Mouse (Mus musculus): ENCODE data around the gene Myog.
"Not testable (repeated sequence)": the region's sequence is repeated elsewhere in the genome, so short reads cannot be mapped to it uniquely, and the experiment has no call there.

The Myog gene

GRCm38 (mm10) chr1:134289598-134290099 lies at the start of gene Myog:
Gene Myog, plus strand, starts transcription at chr1:134289989.
- DNase-seq (ENCODE audit: low spot score), result no peak

GRCm38 (mm10) chr1:134240701-134241100 lies 49.1 kb upstream of the Myog start:
- DNase-seq (ENCODE audit: low spot score), result no peak

- no peak for DNase-seq (ENCODE audit: low spot score)
These were observed 48.5 kb upstream of the Myog start for GRCm38 (mm10) chr1:134241298-134241697.

GRCm38 (mm10) chr1:134242286-134242685 lies 47.5 kb upstream of the Myog start:
- no peak for DNase-seq (ENCODE audit: low spot score)

GRCm38 (mm10) chr1:134243505-134243904 lies 46.3 kb upstream of the Myog start:
- DNase-seq (ENCODE audit: low spot score), result no peak

GRCm38 (mm10) chr1:134243948-134244914 lies 45.6 kb upstream of the Myog start:
- DNase-seq (ENCODE audit: low spot score), result peak; percentile 91

DNA sequence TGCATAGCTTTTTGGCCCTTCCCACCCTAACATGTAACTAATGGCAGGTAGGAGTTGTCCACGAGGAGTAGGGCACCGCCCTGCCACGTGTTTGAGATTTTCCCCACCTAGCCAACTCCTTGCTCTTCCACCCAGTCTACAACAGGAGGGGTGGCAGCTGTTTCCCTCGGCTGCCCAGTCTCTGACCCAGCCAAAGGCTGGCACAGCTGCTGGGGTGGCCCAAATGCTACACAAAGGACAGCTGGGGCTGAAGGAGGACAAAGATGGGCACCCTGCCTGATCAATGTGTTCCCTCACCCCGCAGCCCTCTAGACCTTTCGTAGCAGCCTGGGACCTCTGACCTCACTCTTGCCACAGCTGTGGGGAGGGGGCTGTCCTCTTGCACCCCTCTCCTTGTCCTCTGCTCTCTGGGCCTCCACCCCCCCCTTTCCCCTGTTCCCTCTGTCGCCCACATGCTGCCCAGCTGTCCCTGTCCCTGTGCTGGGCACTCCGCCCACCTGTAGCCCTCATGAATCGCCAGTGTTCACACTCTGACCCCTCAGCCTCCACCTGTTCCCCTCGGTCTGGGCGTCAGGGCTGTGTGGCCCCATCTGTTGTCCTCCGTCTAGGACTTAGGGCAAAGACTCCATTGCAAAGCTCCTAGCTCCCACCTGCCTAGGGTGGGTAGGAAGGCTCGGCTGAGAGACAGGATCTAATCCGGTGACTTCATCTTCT lies 44.6 kb upstream of the Myog start:
- no peak for DNase-seq (ENCODE audit: low spot score)

DNA sequence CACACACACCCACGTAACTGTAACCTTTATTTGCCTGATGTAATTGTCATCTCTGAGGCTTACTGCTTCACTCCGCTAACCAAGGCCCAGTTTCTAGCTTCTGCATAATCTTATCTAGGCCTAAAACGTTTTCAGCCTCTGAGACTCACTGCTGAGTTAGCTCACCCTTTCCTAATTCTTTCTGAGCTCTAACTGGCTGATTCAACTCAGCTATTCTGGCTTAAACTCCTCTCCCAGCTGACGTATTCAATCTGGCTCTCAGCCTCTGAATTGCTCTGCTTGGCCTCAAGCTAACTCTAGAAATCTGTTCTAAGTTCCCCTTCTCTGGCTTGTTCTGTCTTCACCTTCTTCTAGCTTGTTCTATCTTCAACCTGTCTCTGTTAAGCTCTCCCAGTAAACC lies 43.2 kb upstream of the Myog start:
- DNase-seq (ENCODE audit: low spot score), result no peak

- not testable (repeated sequence) for DNase-seq (ENCODE audit: low spot score)
These were observed 40.1 kb upstream of the Myog start for GRCm38 (mm10) chr1:134249681-134250080.

GRCm38 (mm10) chr1:134264341-134264740 lies 25.4 kb upstream of the Myog start:
- no peak for DNase-seq (ENCODE audit: low spot score)

DNA sequence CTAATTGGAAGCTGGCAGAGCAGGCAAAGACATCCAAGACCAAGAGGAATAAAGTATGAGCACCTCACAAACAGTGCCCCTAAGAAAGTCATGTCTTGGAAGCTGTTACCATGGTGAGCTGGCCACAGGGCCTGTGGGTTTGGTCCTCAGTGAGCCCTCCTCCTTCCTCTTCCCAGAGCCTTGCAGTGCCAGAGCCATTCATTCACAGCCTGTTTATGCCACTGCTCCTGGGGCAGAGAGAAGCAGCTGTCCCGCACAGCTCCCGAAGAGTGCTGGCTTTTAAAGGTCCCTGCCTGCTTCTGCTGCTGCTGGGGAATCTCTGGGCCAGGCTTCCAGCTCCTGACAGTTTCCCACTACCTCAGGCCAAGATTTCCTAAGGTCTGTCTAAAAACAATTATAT lies 24.0 kb upstream of the Myog start:
- no peak for DNase-seq (ENCODE audit: low spot score)

DNA sequence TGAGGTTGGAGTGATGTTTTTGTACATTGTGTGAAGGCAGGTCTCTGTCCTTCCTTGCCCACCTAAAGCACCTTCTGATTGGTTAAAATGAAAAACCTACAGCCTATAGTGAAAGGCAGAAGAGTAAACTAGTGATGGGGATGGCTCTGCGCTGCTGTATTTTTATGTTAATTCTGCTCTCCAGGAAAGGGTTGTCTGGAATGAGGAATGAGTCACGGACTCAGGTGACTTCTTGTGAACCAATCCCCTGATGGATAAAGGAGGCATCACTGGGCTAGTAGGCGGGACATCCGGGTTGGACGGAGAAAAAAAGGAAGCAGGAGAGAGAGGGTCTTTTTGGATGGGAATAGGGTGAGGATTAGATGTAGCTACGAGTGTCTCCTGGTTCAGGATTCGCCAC lies 19.8 kb upstream of the Myog start:
- DNase-seq (ENCODE audit: low spot score), result no peak

- DNase-seq (ENCODE audit: low spot score), result no peak
These were observed 17.0 kb upstream of the Myog start for GRCm38 (mm10) chr1:134272754-134273250.

GRCm38 (mm10) chr1:134273493-134274395 lies 16.0 kb upstream of the Myog start:
- no peak for DNase-seq (ENCODE audit: low spot score)

- DNase-seq (ENCODE audit: low spot score), result no peak
These were observed 15.3 kb upstream of the Myog start for GRCm38 (mm10) chr1:134274483-134274920.

GRCm38 (mm10) chr1:134275616-134276464 lies 13.9 kb upstream of the Myog start:
- no peak for DNase-seq (ENCODE audit: low spot score)

- DNase-seq (ENCODE audit: low spot score), result no peak
These were observed 13.0 kb upstream of the Myog start for GRCm38 (mm10) chr1:134276823-134277222.

DNA sequence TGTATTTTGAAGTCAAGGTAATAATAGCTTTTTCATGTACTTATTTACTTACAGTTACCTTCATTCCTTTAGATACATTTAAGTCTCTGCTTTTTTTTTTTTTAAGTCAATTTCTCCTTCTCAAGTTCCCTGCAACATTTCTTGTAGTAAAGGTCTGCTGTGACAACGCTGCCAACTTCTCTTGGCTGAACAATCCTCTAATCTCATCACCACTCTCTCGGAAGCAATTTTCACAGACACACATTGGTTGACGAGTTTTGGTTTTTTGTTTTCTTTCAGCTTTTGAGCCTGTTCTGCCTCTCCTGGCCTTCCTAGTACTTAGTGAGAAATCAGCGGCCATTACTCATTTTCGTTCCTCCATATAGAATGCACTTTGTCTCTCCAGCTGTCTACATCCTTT lies 9.6 kb upstream of the Myog start:
- DNase-seq (ENCODE audit: low spot score), result no peak

DNA sequence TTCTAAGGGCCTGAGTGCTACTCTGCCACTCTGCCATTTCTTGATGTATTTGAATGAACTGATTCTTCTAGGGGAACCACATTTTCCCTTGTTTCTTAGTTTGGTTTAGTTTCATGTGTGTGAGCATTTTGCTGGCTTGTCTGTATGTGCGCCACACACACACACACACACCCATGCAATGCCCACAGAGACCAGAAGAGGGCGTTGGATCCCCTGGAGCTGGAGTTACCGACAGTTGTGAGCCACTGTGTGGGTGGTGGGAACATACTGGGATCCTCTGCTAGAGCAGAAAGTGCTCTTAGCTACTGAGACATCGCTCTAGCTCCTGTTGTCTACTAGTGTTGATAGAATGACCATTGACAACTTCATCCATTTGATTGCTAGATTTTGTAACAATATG lies 8.2 kb upstream of the Myog start:
- DNase-seq (ENCODE audit: low spot score), result no peak

DNA sequence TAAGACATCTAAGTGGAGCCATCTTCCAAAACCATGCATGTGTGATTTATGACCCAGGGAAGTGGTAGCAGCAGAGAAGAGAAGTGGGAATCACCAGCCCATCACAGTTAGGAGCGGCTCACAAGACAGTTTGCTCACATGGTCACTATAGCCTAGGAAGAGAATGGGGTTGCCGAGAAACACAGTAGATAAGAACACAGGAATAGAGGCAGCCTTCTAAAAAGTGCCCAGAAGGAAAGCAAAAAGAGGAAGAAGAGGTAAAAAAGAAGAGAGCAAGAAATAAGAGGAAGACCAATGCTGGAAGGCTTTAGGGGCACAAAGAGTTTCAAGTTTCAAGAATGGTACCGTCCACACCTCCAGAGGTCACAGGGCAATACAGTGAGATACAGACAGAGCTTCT lies 7.4 kb upstream of the Myog start:
- no peak for DNase-seq (ENCODE audit: low spot score)

DNA sequence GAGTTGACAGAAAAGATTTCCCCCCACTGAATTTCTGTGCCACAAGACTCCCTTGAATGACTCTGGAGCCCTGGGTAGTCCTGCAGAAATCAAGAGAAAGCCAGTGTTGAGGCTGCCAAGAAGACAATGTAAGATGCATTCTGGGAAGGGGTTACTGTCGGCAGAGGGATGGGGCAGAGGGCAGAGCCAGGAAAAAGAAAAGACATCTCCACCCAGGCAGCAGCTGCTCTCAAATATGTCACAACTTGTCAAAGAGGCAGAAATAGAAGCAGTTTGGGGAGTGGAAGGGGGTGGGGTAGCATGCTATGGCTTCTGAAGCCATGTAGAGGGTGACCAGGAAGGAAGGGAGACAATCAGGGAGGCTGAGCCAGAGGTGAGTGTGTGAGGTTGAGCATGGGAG lies 6.7 kb upstream of the Myog start:
- DNase-seq (ENCODE audit: low spot score), result no peak

Measured in ovary, postnatal 14 days (tissue).